Mouse (Mus musculus): ENCODE data around the gene Tex22. TPM values are rescaled to one million over a fixed set of nuclear protein-coding genes. Genes with fewer than 3 reads are reported as not detected.

Gene Tex22
- total and polyA plus RNA-seq, 2 experiments = 0.10 TPM; not detected in 1

- no peak overlapping the region for H3K4me3 ChIP-seq (ENCODE audit: insufficient read depth, low read depth, low read length)
- 91% methylated on average over 18 of the region's 18 CpGs for WGBS
- DNase-seq (ENCODE audit: extremely low read depth, low read depth, low spot score) = no peak
- no peaks in the 10 kb centered on the region for H3K79me2 ChIP-seq (ENCODE audit: control insufficient read depth, insufficient read depth, low read length)
- TF ChIP-seq POLR2A (IDR thresholded peaks at IDR 0.05; ENCODE audit: extremely low read depth, insufficient read depth, low read length) (no peak), CTCF (IDR thresholded peaks at IDR 0.05; ENCODE audit: low read depth, low read length) (no peak)
- no peaks in the 10 kb centered on the region for H3K27me3 ChIP-seq (ENCODE audit: control insufficient read depth, insufficient read depth, low read length)
- H3K4me1 ChIP-seq (ENCODE audit: control insufficient read depth, insufficient read depth, low read length) = peaks cover 5% of the 10 kb centered on the region
- no peak overlapping the region for H3K27ac ChIP-seq (replicated peaks; ENCODE audit: insufficient read depth, low read depth, low read length)
- no peak overlapping the region for H3K9ac ChIP-seq (ENCODE audit: low read depth, low read length)
- H3K36me3 ChIP-seq (ENCODE audit: control insufficient read depth, insufficient read depth, low read length) = peaks cover 3% of the 10 kb centered on the region; the same call in 1 of the 2 replicates
Observed at GRCm38 (mm10) chr12:113137260-113138213, 63.2 kb downstream of the Tex22 start.

GRCm38 (mm10) chr12:113138291-113138690 lies 64.0 kb downstream of the Tex22 start:
- Histone ChIP-seq H3K27me3 (ENCODE audit: control insufficient read depth, insufficient read depth, low read length) (no peaks in the 10 kb centered on the region), H3K4me3 (ENCODE audit: insufficient read depth, low read depth, low read length) (no peak overlapping the region), H3K36me3 (ENCODE audit: control insufficient read depth, insufficient read depth, low read length) (peaks cover 3% of the 10 kb centered on the region; the same call in 1 of the 2 replicates), H3K27ac (replicated peaks; ENCODE audit: insufficient read depth, low read depth, low read length) (no peak overlapping the region), H3K9ac (ENCODE audit: low read depth, low read length) (no peak overlapping the region), H3K4me1 (ENCODE audit: control insufficient read depth, insufficient read depth, low read length) (peaks cover 5% of the 10 kb centered on the region), H3K79me2 (ENCODE audit: control insufficient read depth, insufficient read depth, low read length) (no peaks in the 10 kb centered on the region)
- TF ChIP-seq CTCF (IDR thresholded peaks at IDR 0.05; ENCODE audit: low read depth, low read length) (no peak), POLR2A (IDR thresholded peaks at IDR 0.05; ENCODE audit: extremely low read depth, insufficient read depth, low read length) (no peak)
- 84% methylated on average over 6 of the region's 6 CpGs for WGBS
- no peak for DNase-seq (ENCODE audit: extremely low read depth, low read depth, low spot score)

Other genes starting within 250 kb of the Tex22 start
- gene Cdca4, start 245.1 kb upstream of the Tex22 start, total RNA-seq (2014; rRNA removed) = 3.5 and 4.0 TPM in 2 replicates
- gene Cdca4, start 245.1 kb upstream of the Tex22 start, polyA plus RNA-seq (2012; rRNA removed) = 3.7 and 5.0 TPM in 2 replicates
- gene Gpr132, start 206.3 kb upstream of the Tex22 start, total RNA-seq (2014; rRNA removed) = 0.09 and 0.47 TPM in 2 replicates
- 0.44 and 0.60 TPM in 2 replicates for gene Gpr132, start 206.3 kb upstream of the Tex22 start, polyA plus RNA-seq (2012; rRNA removed)
- under 0.01 and 0.27 TPM in 2 replicates for gene Jag2, start 144.7 kb upstream of the Tex22 start, total RNA-seq (2014; rRNA removed)
- gene Jag2, start 144.7 kb upstream of the Tex22 start, polyA plus RNA-seq (2012; rRNA removed) = 0.13 and 0.29 TPM in 2 replicates
- 17.7 and 21.2 TPM in 2 replicates for gene Nudt14, start 132.4 kb upstream of the Tex22 start, total RNA-seq (2014; rRNA removed)
- 29.3 and 36.3 TPM in 2 replicates for gene Nudt14, start 132.4 kb upstream of the Tex22 start, polyA plus RNA-seq (2012; rRNA removed)
- gene Btbd6, start 98.0 kb upstream of the Tex22 start, total RNA-seq (2014; rRNA removed) = 5.2 and 7.9 TPM in 2 replicates
- gene Btbd6, start 98.0 kb upstream of the Tex22 start, polyA plus RNA-seq (2012; rRNA removed) = 17.8 and 18.9 TPM in 2 replicates
- 17.1 and 19.6 TPM in 2 replicates for gene Brf1, start 73.8 kb upstream of the Tex22 start, total RNA-seq (2014; rRNA removed)
- gene Brf1, start 73.8 kb upstream of the Tex22 start, polyA plus RNA-seq (2012; rRNA removed) = 26.2 and 31.5 TPM in 2 replicates
- gene Pacs2, start 60.0 kb upstream of the Tex22 start, total RNA-seq (2014; rRNA removed) = 5.2 and 7.5 TPM in 2 replicates
- gene Pacs2, start 60.0 kb upstream of the Tex22 start, polyA plus RNA-seq (2012; rRNA removed) = 11.8 and 15.3 TPM in 2 replicates
- 6.0 and 8.9 TPM in 2 replicates for gene Mta1, start 23.8 kb downstream of the Tex22 start, total RNA-seq (2014; rRNA removed)
- gene Mta1, start 23.8 kb downstream of the Tex22 start, polyA plus RNA-seq (2012; rRNA removed) = 24.3 and 31.7 TPM in 2 replicates
- 24.3 and 37.3 TPM in 2 replicates for gene Crip2, start 65.7 kb downstream of the Tex22 start, total RNA-seq (2014; rRNA removed)
- gene Crip2, start 65.7 kb downstream of the Tex22 start, polyA plus RNA-seq (2012; rRNA removed) = 217 and 245 TPM in 2 replicates
- 18.3 and 22.2 TPM in 2 replicates for gene Crip1, start 71.8 kb downstream of the Tex22 start, total RNA-seq (2014; rRNA removed)
- 17.5 and 25.0 TPM in 2 replicates for gene Crip1, start 71.8 kb downstream of the Tex22 start, polyA plus RNA-seq (2012; rRNA removed)
- 0.09 and 0.34 TPM in 2 replicates for gene Tedc1, start 81.9 kb downstream of the Tex22 start, total RNA-seq (2014; rRNA removed)
- 0.15 and 0.45 TPM in 2 replicates for gene Tedc1, start 81.9 kb downstream of the Tex22 start, polyA plus RNA-seq (2012; rRNA removed)
- gene Tmem121, start 111.4 kb downstream of the Tex22 start, total RNA-seq (2014; rRNA removed) = not detected in 2 replicates
- gene Tmem121, start 111.4 kb downstream of the Tex22 start, polyA plus RNA-seq (2012; rRNA removed) = not detected in 2 replicates

Data from liver, adult 2 months (tissue).